Mouse (Mus musculus): ENCODE results near the gene Serpinh1. TPM values are rescaled to one million over a fixed set of nuclear protein-coding genes. Genes with fewer than 3 reads are reported as not detected.

Serpinh1 gene
- polyA plus RNA-seq (2012; rRNA removed; ENCODE audit: low replicate concordance): 979 and 1,229 TPM in 2 replicates

DNA sequence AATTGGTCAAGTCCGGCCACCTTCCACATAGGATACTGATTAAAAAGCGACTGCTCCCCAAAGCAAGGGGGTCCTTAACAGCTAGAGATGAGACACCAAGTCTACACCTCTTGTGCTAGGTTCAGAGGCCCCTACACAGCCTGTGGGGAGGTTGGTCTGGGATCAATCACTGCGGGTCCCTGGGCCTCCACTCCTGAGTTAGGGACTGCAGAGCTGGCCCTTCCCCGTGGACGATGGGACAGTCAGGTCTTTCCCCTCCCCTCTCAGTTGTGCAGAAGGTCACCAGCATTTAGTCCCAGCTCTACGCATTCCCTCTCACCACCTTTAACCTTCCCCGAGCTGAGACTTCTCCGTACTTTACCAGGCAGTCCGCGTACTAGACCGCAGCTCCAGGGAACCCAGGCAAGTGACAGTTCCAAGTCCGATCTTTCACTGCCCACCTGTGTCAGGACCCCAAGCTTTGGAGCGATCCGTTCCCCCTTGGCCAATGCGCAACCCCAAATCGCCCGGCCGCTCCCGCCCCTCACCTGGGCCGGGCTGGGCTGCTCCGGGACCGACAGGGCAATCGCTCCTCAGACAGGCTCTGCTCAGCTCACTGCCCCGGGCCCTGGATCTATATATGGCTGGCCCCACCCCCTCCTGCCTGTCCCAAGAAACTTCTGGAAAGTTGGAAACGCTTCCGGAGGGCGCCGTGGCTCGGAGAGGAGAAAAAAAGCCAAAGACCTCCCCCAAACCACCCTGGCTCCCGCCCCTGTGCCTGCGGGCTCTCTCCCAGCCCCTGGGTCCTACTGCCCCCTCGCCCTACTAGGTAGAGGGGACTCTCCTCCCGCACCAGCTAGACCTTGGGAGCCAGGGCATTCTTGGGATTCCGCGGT lies at the start of gene Serpinh1:
Gene Serpinh1, minus strand, starts transcription at position 714 of the 875 bp plus-strand sequence.

DNA sequence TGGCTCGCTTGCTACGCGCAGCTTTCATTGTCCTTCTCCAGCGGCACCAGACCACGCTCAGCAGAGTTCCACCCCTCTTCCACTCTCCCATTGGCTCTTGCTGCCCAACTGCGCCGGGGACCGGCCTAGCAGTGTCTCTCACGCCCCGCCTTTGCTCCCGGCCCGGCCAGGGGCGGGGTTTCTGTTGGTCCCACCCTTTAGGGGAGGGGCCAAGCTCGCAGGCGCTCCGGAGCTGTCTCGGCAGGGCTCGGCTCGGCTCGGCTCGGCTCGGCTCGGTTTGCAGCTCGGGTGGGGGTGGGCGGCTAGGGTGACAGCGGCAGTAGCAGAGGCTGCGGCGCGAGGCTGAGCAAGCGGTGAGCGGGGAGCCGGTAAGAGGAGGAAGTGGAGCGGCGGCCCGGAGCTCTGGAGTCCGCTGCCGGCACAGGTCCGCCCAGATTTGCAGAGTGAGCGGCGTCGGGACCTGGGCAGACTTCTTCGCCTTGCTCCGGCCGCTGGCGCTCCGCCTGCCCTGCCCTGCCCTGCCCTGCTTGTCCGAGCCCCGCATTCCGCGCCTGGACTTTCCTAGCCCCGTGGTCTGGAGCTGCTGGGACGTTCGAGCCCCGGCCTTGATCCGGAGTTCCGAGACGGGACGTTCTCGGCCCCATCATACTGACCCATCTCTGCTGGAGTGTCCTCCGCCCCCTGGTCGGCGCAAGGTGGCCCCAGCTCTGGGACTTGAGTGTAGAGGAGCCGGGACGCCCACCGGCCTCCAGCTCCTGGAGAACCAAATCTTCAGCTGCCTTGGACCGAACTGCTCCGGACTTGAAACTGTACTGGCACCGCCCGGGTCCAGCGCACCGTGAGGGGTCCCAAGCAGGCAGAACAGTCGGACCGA lies 28.4 kb upstream of the Serpinh1 start, which contains the start of gene Gdpd5:
Gene Gdpd5, plus strand, starts transcription at position 201 of the 874 bp plus-strand sequence.

Other genes starting within 250 kb of the Serpinh1 start
- 11.7 and 17.4 TPM in 2 replicates for gene Uvrag, start 212.1 kb downstream of the Serpinh1 start, polyA plus RNA-seq (2012; rRNA removed; ENCODE audit: low replicate concordance)
- 1,858 and 5,128 TPM in 2 replicates for gene Dgat2, start 170.5 kb downstream of the Serpinh1 start, polyA plus RNA-seq (2012; rRNA removed; ENCODE audit: low replicate concordance)
- gene Mogat2, start 114.6 kb downstream of the Serpinh1 start, polyA plus RNA-seq (2012; rRNA removed; ENCODE audit: low replicate concordance): 29.5 and 87.7 TPM in 2 replicates
- gene Map6, start 85.8 kb downstream of the Serpinh1 start, polyA plus RNA-seq (2012; rRNA removed; ENCODE audit: low replicate concordance): 15.9 and 26.0 TPM in 2 replicates
- 23.6 and 29.6 TPM in 2 replicates for gene Gdpd5, start 28.2 kb upstream of the Serpinh1 start, polyA plus RNA-seq (2012; rRNA removed; ENCODE audit: low replicate concordance)
- gene Klhl35, start 112.8 kb upstream of the Serpinh1 start, polyA plus RNA-seq (2012; rRNA removed; ENCODE audit: low replicate concordance): 0.93 and 0.99 TPM in 2 replicates
- gene Rps3, start 130.5 kb upstream of the Serpinh1 start, polyA plus RNA-seq (2012; rRNA removed; ENCODE audit: low replicate concordance): 204 and 532 TPM in 2 replicates
- gene Arrb1, start 182.2 kb upstream of the Serpinh1 start, polyA plus RNA-seq (2012; rRNA removed; ENCODE audit: low replicate concordance): 56.5 and 85.9 TPM in 2 replicates

Measured in subcutaneous adipose tissue, adult 2 months (tissue).